Mouse (Mus musculus) lung, adult 18-20 months (tissue): Measurements from ENCODE around the gene Ric1.
"Not testable (repeated sequence)": the region's sequence is repeated elsewhere in the genome, so short reads cannot be mapped to it uniquely, and the experiment has no call there.

ENCODE experiments used
- DNase-seq, 2 experiments: peaks; one replicate each; pipeline ENCODE4 v3.0.0; 2022; ENCODE audit warnings: mixed read lengths in 2 of 2

The Ric1 gene

DNA sequence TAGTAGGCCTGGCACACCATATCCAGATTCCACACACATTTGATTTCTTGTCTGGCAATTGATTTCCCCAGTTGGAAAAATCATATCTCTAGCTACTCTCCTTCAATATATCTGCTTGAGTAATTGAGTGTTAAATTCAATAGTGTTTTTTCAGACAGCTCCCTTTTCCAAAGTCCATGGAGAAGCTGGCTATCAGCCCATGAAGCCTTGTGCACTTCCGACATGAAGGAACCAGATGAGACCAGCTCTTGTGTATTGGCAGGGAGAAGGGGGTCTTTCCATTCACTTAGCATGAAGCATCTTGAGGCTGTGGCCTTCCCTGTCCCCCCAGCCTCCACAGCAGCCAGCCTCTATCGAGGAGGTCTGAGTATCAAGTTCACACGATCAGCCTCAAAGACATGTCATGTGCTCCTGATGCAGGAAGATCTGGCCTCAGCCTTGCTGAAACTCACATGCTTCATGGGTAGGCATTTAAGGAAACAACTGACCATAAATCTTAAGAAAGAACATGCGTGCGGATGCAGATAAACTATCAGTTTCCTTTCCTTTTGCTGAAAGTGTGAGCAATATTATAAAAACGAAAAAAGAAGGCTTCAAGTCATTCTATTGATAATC lies 23.1 kb upstream of the Ric1 start:
- DNase-seq = no peak

- DNase-seq = no peak
Measured at GRCm38 (mm10) chr19:29500333-29500732, 21.7 kb upstream of the Ric1 start.

DNA sequence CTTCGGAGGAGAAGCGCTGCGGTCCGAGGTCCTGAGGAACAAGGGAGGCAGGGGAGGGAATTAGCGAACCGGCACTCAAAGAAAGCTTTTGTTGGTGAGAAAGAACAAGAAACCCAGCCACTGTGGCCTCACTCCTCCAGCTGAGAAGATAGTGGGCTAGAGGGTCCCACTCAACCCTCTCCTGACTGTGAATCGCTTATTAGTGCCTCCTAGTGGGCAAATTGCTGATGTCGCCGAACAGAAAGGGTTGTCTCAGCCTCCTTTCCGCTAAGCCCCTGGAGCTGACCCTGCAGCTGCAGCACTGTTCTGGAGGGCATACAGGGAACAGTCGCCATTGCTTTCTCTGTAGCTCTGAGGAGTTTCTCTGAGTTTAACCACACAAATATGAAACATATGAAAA lies 21.0 kb upstream of the Ric1 start:
- peak in 1 of 2 experiments; percentile 44 for DNase-seq

GRCm38 (mm10) chr19:29501507-29501906 lies 20.6 kb upstream of the Ric1 start:
- DNase-seq = peak; percentile 86 to 87

DNA sequence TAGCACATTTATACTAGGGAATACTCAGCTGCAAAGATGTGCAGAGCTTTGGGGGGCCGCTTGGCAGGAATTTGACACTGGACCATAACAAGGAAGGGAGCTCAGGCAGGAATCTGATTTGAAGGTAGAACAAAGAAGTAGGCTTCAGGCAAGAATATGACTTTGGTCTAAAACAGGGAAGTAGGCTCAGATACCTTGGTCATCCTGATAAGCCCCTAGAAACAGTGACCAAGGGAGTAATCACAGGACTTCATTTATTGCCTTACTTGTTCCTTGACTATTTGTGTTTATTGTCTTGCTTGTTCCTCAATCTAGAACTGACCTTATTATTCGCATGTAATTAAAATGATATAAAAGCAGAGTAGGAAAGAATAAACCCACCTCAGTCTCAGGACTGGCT lies 18.0 kb upstream of the Ric1 start:
- DNase-seq = no peak

GRCm38 (mm10) chr19:29505617-29506016 lies 16.5 kb upstream of the Ric1 start:
- no peak for DNase-seq

DNA sequence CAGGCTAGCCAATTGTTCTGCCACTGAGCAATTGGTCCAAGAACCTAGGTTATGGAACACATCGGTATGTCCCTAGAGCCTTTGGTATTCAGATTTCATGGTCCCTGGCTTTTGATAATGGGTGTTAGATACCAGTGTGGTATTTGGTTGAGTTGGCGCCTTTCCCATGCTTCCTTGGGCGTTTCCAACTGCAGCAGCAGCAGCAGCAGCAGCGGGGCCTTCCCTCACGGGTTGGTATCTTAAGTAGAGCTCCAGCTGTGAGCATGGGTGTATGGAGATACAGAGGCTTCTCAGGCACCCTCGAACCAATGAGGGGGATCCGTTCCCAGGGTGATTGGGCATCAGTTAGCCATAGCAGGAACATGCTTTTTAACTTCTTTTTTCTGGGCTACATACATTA lies 13.9 kb upstream of the Ric1 start:
- no peak for DNase-seq

DNA sequence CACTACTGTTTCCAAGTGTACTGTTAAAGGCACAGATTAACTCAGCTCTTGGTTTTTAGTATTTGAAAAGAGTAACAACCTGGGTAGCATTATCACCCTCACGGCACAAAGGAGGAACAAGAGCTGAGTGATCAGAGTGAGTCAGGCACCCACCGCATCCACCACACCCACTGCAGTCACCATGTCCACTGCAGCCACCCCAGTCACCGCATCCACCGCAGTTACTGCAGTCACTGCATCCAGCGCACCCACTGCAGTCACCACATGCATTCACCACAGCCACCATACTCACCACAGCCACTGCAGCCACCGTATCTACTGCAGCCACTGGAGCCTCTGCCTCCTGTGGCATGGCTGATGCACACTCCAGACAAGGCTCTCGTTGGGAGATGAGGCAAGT lies 12.2 kb upstream of the Ric1 start:
- no peak for DNase-seq

GRCm38 (mm10) chr19:29511826-29512225 lies 10.3 kb upstream of the Ric1 start:
- no peak for DNase-seq

- DNase-seq = no peak
Measured at GRCm38 (mm10) chr19:29513111-29513766, 8.8 kb upstream of the Ric1 start.

DNA sequence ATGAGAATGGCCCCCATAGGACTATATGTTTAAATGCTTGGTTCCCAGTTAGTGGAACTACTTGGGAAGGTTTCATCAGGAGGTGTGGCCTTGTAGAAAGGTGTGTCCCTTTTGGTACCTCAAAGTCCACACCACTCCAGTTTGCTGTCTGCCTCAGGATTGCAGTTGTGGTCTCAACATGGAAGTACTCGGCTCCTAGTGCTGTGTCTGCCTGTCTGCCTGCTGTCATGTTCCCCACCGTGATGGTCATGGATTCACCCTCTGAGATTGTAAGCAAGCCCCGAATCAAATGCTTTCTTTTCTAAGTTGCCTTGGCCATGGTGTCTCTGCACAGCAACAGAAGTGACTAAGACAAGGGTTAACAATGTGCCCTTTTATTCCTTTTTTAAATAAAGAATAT lies 8.0 kb upstream of the Ric1 start:
- DNase-seq = no peak

- DNase-seq = no peak
Measured at GRCm38 (mm10) chr19:29515386-29515785, 6.7 kb upstream of the Ric1 start.

- DNase-seq = no peak
Measured at GRCm38 (mm10) chr19:29515991-29516390, 6.1 kb upstream of the Ric1 start.

- DNase-seq = no peak
Measured at GRCm38 (mm10) chr19:29518409-29518808, 3.7 kb upstream of the Ric1 start.

DNA sequence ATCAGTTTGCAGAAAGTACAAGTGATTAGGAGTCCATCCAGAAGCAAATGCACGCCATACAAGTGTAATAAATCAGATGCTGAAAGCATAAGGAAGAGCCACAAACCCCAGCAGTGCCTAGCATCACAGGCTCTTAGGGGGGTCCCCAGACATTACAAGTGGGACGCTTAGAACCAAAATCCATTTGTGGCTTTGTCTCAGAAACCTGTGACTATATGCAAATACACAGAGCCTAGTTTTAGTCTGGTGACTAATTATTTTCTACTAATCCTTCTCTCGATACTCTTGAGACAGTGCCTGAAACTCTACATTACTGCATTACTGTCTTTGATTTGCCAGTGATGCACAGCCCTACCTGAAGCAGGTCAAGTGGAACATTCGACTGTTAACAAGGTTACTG lies 3.2 kb upstream of the Ric1 start:
- no peak for DNase-seq

DNA sequence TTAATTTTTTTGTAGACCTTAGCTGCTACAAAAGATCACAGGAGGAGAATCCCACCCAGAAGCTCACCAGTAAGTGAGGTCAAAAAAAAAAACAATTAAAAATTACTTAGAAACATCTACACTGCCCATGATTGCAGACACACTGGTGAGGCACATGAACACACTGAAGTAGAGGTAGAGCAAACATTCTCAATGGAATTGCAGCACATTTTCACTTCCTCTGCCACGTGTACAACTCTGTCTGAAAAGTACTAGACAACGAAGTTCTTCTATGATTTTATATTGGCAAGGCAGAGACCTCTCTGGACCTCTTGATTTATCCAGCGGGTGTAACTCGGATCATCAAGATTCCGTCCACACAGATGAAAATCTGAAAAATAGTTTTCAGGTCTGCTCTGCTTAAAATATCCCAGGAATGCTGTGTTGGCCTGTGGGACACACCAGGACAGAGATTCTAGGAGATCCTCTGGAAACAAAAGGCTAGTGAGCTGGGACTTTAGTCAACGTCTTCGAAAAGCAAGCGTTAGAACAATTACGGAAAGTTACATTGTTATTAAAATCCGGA lies 1.0 kb upstream of the Ric1 start:
- DNase-seq = no peak

DNA sequence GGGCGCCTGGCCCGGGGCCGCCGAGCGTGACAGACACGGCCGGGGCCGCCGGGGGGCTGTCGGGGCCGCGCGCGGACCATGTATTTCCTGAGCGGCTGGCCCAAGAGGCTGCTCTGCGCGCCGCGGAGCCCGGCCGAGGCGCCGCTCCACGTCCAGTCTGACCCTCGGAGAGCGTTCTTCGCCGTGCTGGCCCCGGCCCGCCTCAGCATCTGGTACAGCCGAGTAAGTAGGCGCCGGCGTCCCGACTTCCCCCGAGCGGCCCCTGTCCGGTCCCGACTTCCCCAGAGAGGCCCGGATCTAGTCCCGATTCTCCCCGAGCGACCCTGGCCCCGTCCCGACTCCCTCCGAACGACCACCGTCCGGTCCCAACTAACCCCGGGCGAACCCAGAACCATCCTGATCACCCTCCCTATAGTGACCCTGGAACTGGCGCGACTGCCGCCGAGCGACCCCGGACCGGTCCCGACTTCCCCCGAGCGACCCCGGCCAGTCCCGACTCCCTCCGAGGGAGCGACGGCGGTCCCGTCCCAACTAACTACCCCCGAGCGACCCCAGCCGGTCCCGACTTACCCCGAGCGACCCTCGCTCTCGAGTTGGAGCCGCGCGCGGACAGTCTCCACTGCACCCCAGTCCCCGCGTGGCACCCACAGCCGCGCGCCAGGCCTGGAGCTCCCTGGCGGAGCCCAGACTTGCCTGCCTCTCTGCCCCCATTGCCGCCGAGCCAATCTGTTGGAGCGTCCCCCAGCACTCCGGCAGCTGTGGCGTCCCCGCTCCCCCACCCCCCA lies 555 bp downstream of the Ric1 start:
- DNase-seq = peak; percentile 37 to 47

DNA sequence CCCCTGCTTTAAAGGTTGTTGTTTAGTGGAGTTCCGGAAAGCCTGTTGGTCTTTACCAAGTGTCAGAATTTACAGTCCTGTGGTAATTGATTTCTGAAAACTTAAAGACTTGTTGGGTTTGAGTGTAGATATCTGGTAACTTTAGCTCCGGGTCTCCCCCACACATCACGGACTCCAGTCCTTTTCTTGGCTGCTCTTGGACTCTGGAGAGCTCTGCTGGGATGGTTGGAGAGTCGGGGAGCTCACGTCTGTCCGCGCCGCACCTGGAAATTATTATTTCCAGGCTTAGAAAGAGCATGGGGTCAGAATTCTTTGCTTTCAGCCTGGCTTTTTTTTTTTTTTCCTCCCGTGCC lies 1.1 kb downstream of the Ric1 start:
- DNase-seq = no peak

DNA sequence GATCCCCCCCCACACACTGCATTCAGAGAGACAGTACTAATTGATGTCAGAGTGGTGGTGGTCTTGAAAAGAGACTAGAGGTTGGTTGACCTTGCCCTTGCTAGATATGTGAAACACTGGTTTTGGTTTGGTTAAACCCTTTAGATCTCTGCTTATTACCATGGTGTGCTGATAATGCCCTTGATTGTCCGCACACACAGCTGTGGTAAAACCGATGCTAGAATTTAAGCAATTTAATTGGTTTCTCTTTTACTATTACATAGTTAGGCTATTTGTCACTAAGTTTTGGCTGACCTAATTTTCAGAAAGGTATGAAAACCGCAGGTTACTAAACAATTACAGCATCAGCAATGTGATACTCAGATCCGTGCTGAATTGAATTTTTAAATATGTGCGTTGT lies 1.6 kb downstream of the Ric1 start:
- DNase-seq = no peak

DNA sequence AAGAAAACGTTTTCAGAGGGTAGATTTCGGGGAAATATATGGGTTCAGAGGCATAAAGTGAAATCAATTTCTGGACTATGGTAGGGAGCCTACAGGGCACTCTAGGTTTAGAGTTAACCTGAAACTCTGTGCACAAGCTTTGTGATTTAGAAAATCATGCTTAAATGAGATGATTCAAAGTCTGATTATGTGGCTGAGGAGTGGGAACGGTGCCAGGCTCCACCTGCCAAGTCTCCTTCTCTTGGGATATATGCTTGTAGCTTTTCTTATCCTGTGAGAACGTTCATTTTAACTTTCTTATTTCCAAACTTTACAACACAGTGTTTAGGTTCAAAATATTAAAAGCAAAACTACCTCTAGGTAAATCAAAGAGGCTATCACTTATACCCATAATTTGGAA lies 2.5 kb downstream of the Ric1 start:
- DNase-seq = peak; percentile 26 to 30

DNA sequence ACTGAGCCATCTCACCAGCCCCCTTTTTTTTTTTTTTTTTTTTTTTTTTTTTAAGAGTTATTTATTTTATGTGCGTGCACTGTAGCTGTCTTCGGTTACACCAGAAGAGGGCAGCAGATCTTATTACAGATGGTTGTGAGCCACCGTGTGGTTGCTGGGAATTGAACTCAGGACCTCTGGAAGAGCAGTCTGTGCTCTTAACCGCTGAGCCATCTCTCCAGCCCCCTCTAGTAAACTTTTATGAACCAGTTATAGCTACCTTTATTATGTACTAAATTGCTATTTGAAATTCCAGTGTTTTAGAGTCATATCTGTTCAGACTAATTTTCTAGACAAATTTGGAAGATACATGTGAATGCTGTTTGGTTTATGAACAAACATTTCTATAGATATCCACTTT lies 3.5 kb downstream of the Ric1 start:
- DNase-seq = not testable (repeated sequence)

- DNase-seq = no peak
Measured at GRCm38 (mm10) chr19:29526837-29527236, 4.8 kb downstream of the Ric1 start.

- DNase-seq = no peak
Measured at GRCm38 (mm10) chr19:29527299-29527698, 5.2 kb downstream of the Ric1 start.

DNA sequence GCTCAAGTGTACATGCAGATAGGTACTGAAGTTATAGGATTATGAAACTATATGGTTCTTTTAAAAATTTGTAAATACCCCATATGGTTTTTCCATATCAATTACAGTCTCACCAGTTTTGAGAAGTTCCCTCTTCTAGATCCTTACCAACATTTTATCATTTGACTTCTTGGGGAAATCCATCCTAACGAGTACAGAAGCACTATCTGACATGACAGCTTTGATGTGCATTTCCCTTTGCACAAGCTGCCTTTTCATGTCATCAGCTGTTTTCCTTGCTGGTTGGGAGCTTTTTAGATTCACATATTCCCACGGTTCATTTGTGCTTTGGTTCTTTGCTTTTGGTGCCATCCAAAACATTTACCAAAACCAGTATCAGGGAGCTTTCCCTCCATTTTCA lies 6.5 kb downstream of the Ric1 start:
- DNase-seq = no peak
